Mouse (Mus musculus) embryo, embryonic 11.5 days (tissue): ENCODE results near the gene 1700034J05Rik.

Experiments used
- DNase-seq: peaks from one replicate; pipeline ENCODE4 v3.0.0-alpha.2; 2012; ENCODE audit warnings: low read depth, low spot score

1700034J05Rik gene

DNA sequence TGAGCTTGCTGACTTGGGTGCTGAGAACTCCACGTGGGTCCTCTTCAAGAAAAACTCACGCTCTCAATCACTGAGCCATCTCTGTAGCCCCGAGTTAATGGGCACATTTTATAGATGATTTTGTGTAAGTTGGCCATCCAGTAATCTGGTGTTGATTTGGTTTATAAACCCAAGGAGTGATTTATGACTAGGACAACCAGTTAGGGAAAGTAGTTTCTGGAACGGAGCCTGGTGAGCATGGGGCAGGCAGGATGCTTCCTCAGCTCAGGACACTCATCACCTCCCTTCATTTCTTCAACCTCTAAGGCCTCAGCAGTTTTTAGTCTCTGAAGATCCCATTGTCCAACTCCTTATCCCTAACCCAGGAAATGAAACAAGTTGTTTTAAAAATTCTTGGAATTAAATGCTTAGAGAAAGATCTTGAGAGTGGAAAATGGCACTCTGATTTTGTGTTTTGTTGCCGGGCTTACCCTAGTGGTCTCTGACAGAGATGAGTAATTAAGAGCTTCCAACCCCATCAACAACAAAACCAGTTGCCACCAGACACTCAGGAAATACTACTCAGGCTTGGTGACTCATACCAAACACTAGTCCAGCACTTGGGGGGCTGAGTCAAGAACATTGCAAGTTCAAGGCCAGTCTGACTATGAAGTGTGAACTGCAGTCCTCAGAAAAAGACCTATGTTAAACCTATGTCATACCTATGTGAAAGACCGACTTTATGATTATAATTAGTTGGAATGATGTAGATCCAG lies 9.4 kb upstream of the 1700034J05Rik start:
- DNase-seq = no peak

DNA sequence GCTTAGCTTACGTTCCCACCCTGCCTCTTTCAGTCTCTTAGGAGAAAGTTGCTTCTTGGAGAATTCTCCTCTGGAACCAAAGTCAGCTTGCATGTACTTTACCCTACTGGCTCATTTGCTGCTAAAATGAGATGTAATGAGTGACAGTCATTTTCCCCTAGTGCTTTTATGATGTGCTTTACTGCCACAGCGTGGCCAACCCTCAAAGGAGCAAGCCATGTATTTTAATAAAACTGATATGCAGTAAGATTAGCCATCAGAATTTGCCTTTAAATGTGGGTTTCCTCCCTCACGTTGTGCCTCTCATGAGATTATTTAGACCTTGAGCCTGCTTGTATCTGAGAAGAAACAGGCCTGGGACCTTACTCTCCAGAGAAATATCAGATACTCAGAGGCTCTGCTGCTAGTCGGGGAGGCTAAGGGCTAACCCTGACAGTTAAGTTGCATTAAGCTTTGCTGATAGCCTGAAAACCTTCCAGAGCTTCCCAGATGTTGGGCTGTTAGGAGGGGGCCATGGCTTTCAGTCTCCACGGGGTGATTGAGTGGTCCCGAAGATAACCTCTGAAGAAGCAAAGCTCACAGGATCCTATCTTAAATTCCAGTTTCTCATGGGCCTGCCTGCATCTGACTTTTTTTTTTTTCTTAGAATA lies 7.7 kb upstream of the 1700034J05Rik start:
- no peak for DNase-seq

DNA sequence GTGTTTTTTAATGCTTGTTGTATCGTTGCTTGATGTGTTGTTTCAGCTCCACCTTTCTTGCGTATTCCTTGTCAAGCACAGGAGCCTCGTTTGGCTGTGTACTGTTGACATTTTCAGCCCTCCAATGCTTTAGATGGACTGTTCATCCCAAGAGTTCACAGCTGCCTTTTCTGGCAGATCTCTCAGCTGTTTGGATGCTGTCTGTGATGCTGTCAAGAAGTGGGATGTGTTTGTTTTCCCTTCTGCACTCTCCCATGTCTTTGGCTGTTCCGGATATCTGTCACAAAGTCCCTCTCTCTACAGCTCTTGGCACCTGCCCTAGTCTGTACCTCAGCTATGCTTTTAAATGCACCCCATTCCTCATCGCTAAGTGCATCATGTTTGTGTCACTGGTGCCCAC lies 6.7 kb upstream of the 1700034J05Rik start:
- no peak for DNase-seq

DNA sequence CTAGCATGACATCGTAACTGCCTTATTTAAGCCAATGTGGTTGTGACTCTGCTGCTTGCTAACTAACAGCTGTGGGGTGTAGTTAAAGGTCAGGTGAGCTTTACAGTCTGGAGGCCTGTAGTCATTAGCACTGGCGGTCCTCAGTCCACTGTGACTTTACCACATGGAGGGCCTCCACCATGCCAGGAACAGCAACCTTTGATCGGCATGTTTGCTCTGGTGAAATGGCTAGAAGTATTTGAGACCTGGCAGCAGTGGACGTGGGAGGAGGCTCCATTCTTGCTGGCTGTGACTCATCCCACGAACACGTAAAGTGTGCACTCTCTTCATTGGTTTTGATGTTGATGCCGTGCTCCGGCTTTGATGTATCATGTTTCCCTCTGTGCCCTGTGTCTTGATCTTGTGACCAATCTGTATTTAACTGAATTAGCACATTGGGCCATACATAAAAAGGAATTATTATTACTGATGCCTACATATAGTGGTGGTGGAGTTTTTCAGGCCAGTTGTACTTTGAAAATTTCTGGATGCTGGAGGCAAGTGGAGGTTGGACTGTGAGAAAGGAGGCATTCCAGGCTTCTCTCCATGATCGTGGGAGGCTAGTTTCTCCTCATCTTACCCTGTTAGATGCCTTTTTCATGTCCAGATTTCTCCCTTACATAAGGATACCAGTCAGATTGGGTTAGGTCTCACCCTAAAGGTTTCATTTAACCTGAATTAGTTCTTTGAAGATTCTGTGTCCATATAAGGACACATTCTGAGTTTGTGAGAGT lies 5.9 kb upstream of the 1700034J05Rik start:
- DNase-seq = no peak

DNA sequence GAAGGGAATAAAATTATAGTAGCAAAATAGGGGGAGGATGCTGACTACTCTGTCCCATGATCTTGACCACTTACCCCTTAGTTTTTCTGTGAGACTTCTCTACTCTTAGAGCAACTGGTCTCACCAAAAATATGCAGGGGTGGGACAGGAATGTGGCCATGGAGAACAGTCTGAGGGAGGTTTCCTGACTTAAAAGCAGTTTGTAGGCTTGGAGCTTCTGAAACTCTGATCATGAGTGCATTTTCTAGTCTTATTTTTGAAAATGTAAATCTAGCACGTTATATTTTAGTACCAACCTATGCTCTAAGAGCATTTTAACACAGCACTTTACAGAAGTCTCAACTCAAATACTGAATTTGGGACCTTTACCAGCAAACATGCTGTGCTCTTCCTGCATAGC lies 4.5 kb upstream of the 1700034J05Rik start:
- no peak for DNase-seq

DNA sequence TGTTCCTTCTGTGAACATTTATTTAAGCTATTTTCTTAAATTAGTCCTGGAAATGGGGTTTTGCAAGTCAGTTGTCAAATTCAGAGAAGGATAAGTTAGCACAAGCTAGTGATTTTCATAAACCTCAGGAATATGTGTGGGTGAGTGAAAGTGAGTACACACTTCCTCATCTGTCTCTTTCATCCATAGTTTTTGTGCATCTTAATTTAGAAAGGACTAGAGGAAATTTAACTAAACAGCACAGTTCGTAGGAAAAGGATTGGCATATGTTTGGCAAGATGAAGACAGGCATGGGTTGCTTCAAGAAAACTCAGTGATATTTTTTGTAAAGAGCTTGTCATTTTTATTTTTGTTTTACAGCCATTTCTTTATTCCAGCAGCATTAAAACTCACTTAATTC lies 2.7 kb upstream of the 1700034J05Rik start:
- DNase-seq = no peak

DNA sequence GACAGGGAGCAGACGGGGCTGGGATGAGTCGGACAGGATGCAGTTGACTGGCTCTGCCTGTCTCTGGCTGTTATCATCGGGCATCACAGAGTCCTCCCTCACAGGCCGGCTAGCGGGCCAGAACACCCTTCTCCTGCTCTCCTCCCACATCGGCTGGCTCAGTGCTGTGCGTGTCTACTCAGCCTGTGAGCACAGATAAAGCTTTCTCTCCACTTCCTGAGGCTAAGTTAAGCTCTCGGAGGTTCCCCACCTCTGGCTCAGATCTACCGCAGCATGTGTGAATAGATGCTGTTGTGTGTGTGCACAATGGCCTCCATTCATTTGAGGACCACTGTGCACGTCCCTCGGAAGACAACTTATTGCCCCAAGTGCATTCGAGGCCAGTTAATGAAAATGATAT lies 1.7 kb upstream of the 1700034J05Rik start:
- DNase-seq = no peak

DNA sequence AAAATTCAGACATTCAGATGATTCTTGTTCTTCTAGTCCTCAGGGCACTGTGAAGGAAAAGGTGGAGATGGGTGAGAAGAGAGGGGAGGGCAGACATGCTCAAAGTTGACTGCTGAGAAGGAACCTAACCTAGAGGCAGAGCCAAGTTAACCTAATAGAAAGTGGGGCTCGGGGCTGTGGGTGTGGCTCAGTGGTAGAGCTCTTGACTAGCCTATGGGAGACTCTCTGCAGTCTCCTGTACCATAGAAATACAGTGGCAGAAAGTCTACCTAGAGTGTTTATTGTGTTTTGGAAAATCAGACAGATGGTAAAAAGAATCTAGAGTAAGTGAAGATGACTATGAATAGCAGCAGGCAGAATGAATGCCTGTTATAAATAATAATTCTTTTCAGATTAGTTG lies 1.3 kb upstream of the 1700034J05Rik start:
- DNase-seq = no peak

DNA sequence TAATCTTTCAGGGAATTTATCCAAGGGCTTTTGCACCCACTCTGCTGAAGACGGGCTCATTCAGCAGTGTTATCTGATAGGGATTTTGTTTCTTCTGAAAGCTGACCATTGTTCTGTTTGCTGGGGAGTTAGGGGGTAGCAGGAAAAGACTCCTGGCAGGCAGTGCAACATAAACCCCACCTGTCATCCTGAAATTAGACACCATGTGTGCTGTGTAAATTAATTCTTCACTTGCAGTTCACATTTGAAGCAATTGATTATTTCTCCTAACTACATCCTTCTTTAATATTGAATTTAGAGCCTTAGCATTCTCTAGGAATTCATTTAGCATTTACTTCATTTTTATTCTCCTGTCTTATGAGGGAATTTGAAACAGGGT lies 3.8 kb downstream of the 1700034J05Rik start:
- DNase-seq = no peak

DNA sequence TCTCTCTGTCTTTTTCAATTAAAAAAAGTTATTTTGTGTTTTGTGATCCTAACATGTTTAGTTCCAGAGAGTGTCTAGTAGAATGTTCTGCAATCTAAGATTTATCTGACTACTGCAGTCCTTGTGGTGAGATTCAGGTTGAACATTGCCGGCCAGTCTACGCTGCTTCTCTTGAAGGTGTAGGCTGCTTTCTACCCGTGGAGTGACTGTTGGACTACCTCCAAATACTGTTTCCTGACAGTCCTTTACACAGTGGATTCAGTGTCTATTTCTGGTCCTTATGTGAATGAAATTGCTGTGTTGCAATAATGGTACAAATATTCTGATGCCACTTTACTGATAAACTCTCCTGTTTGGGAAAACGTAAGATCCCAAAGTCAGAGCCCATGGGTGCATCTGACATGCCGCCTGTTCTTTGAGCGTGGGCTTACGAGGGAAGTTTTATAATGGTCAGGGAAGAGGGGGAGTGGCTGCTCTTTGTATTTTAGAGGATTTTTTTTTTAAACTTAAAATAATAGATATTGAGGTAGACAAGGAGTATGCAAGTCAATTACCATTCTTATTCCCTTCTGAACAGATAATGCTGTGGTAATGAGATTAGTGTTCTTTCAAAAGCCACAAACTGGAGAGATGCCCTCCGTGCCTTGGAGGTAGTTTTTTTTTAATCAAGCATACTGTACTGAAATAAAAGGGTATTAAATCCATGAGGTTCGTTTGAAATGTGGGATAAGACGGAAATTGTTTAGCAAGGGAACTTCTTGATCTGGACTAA lies 4.4 kb downstream of the 1700034J05Rik start:
- DNase-seq = no peak

DNA sequence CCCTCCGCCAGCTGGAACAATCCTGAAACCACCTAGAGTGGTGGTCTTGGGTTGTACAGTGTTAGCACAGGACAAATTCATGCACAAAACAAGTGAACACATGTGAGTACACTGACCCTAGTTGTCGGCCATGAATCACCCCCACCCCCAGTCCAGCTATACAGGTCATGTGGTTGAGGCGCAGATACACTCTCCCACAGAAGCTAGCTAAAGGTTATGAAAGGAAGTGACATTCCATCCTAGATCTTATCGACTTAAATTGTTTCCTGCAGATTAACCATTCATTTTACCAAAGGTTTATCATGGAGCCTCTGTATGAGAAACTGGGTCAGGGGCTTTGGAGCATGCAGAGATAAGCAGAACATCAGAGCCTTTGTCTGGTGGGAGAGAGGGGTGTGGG lies 7.0 kb downstream of the 1700034J05Rik start:
- DNase-seq = no peak

DNA sequence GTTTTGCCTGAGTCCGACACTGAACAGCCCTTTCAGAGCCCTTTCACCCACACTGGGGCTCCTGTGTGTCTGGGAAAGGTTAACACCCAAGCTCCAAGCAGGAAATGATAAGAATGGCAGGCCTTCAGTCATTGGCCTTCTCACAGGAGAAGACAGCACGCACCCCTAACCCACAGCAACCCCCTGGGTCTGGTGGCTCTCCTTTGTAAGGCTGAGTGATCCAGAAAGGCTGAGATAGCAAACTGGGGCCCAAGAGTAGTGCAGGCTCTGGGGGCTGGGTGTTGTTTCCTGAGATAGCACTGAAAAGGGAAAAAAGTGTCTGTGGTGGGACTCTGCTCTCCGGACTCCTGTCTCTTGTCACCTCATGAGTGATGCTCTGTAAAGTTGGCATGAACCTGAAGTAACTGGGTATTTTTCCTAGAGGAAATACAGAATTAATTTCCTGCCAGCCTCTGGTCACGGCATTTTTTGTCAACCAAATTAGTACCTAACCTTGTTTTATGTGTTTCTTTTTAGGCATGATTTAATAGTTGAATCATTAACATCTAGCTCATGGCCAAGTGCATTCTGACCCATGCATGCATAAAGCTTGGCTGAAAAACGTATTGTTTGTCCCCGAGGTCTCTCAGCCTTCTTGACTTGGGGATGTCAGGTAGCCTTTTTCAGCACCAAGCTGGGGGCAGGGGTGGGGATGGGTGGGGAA lies 7.7 kb downstream of the 1700034J05Rik start:
- DNase-seq = no peak

DNA sequence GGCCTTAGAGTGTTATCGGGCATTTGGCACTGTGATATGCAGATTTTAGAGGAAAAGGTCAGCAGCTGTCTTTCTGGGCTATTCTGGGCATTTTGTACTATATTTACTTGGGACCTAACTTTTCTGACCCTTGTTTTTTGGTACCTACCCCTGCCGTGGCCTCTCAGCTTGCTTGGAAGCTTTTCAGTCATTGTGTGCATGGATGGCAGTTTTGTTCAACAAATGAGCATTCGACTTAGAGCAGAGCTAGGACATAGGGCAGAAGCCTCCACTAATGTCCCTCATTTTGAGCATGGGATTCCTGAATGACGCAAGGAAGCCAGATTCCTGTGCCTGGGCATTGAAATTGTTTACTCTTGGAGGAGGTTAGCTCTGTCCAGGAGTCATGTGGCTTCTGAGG lies 9.4 kb downstream of the 1700034J05Rik start:
- DNase-seq = no peak

DNA sequence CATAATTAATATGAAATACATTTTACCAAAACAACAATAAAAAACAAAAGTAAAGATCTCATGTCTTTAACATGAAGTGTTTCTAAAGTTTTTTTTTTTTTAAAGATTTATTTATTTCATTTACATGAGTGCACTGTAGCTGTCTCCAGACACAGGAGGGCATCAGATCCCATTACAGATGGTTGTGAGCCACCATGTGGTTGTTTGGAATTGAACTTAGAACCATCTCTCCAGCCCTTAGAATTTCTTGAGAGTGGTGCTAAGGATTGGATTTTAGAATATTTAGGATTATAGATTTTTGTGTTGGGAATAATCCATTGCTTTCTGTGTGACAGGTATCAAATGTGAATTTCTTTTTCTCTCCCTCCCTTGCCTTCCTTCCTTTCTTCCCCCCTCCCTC lies 10.2 kb downstream of the 1700034J05Rik start:
- DNase-seq = no peak

DNA sequence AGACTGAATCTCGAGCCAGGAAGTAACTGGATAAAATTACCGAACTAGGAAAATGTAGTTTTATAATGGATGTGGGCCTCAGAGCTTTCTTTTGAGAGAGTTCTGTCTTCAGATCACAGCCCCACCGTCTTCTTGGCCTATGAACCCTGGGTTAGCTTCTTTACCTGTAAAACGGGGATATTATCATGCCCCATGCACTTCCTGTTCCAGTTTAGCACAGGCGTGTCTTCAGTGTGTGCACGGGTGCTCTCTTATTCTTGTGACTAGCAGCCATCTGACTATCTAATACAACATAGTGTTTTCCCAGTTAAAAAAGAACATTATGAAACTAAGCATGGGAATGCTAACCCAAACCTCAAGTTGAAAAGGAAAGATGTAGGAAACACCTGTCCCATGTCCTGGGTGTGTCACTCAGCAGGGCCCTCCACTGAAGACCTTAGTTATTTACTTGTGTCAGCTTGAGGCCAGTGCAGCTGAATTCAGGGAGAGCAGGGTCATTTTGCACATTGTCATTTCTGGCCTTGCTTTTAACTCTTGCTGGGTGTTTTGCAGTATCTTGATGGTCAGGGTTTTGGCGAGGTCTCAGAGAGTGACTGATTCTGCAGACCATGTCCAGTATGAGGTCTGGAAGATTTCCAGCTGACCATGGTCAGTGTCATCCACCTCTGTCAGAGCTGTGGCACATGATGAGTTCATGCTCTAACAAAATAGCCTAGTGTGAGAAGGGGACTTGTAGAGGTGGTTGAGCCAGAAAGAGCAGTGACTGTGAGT lies 12.5 kb downstream of the 1700034J05Rik start:
- DNase-seq = no peak

DNA sequence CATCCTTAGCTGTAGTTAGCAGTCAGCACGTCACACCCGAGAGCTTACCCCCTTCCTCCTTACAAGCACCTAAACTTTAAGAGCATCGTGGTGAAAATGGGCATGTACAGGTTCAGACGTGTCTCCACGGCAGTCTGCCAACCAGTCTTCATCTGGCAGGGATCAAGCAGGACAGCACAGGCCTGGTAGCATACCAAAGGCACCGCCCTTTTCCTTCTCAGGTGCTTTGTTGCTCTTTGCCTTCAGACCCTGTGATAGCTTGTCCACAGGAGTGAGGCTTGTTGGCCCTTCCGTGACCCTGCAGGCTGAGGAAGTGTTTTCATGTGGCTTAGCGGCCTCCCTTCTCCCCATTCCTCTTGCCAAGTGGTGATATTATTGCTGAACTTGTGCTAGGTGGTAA lies 15.2 kb downstream of the 1700034J05Rik start:
- DNase-seq = no peak

DNA sequence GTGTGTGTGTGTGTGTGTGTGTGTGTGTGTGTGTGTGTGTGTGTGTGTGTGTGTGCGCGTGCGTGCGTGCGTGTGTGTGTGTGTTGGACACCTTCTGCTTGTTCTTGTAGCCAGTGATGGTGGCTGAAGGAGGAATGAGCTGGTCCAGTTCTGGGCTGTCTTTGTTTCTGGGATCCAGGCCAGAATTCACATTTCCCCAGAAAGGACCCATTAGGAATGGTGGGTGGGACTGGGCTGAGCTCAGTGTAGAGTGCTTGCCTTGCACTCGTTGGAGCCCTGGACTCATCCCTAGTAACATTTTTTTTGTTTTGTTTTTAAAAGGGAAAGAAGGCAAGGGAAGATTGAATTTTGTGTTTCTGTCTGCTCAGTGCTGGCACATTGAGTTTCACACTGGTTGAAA lies 18.3 kb downstream of the 1700034J05Rik start:
- no peak for DNase-seq

DNA sequence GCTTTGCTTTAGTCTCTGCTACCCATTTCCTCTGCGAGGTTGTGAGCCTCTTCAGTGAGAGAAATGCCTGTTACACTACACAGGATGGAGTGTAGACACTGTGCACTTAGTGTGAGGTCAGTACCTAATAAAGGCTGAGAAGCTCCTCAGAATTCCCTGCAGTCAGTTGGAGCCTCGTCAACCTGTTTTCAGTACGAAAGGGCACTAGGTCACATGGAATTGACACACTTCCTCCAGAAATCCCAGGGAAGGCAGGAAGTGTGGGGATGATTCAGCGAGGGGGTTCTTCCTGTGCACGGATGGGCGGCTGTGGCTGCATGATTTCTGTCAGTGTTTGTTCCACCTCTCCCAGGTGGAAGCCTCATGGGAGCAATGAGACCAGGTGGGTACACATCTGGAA lies 21.1 kb downstream of the 1700034J05Rik start:
- no peak for DNase-seq

DNA sequence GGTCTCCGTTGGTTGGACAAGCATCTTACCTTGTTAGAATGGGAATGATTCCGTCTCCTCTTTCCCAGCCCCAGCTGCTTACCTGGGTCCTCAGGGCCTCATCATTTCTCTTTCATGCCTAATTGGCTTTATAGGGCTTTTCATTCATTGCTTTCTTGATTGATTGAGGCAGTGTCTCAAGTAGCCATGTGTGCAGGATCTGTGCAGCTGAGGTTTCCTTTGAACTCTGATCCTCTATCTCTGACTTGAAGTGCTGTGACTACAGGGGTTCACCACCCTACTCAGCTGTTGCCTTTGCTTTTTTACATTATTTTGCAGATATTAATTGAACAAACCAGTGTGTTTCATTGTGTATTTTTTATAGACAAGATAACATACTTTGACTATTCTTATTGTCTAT lies 25.2 kb downstream of the 1700034J05Rik start:
- DNase-seq = no peak

DNA sequence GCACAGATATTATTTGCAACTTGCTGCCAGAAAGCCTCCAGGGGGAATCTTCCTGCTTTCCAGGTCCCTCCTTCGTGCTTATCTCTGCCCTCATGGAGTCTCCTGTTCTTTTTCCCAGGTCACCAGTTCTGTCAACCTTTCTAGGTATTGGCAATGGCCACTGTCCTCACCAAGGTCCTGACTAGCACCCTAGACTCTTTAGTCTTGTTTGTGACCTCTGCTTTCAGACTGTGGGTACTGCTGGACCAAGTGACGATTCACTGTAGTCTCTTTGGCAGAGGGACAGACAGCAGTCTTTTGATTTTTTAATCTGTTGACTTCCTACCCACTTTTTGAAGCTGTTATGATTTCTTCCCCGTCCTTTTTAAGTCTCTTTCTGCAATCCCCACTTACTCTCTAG lies 26.1 kb downstream of the 1700034J05Rik start:
- DNase-seq = no peak
